Mouse (Mus musculus) liver, adult (tissue): ENCODE measurements at regions not wholly inside any gene's neighbourhood (a gene's known extent, or its start where the extent isn't known, plus 50 kb on each side); places are given as distances from the start of the nearest gene placed in this dataset.

Experiments
- GATA4 ChIP-seq: IDR thresholded peaks from 2 replicates; pipeline ENCODE4 v1.6.1; 2014; ENCODE audit warnings: mild to moderate bottlenecking, low read length; ENCODE audit not compliant: insufficient replicate concordance

- peak; percentile 89; the same call in 1 of the 2 replicates for TF ChIP-seq GATA4
Measured at GRCm38 (mm10) chr16:30827901-30828608, 228.5 kb downstream of the Fam43a start.

DNA sequence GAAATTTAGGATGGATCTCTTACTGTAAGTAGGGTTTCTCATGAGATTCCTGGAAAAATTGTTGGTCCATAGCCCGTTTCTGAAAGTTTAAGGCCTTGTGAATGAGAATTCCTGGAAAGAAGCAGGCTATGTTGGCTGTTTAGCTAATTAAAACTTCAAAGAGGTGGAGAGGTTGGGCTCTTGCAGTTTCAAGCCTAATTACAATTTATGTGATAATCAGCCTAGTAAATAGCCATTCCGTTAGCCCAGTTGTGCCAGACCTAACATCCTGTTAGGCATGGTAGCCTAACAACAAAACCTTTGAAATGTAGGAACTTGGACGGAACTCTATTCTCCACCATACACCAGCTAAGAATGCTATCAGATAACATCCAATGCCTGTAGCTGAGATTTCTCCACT is 235.0 kb downstream of the Fam43a start:
- TF ChIP-seq GATA4: no peak

- no peak for TF ChIP-seq GATA4
Measured at GRCm38 (mm10) chr16:30835678-30836077, 236.2 kb downstream of the Fam43a start.

DNA sequence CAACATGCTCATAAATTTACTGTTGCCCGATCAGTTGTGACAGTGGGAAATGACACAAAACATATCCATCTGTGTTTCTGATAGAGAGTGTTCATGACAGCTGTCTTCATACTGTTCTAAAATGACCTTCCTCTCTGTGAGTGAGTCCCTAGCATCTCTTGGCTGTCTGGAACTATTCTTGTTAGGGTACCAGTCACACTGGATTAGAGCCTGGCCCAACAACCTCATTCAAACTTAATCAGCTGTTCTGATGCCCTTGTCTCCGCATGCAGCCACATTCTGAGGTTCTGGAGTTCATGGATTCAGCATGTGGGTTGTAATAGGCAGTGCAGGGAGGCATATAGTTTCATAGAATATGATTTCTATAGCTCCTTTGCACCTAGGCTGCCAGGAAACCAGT is 238.4 kb downstream of the Xxylt1 start:
- no peak for TF ChIP-seq GATA4

GRCm38 (mm10) chr16:30852595-30852994 is 228.6 kb downstream of the Xxylt1 start:
- TF ChIP-seq GATA4: no peak

DNA sequence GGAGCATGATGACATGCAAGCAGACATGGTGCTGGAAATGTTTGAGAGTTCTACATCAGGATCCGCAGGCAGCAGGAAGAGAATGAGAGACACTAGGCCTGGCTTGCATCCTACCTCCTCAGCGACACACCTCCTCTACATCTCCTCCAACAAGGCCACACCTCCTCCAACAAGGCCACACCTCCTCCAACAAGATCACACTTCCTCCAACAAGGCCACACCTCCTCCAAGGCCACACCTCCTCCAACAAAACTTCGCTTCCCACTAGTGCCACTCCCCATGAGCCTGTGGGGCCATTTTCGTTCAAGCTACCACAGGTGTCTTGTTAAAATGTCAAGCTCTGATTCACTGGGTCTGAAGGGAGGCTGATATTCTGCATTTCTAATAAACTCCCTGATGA is 226.5 kb downstream of the Xxylt1 start:
- no peak for TF ChIP-seq GATA4

GRCm38 (mm10) chr16:30857656-30858055 is 223.6 kb downstream of the Xxylt1 start:
- TF ChIP-seq GATA4: no peak

DNA sequence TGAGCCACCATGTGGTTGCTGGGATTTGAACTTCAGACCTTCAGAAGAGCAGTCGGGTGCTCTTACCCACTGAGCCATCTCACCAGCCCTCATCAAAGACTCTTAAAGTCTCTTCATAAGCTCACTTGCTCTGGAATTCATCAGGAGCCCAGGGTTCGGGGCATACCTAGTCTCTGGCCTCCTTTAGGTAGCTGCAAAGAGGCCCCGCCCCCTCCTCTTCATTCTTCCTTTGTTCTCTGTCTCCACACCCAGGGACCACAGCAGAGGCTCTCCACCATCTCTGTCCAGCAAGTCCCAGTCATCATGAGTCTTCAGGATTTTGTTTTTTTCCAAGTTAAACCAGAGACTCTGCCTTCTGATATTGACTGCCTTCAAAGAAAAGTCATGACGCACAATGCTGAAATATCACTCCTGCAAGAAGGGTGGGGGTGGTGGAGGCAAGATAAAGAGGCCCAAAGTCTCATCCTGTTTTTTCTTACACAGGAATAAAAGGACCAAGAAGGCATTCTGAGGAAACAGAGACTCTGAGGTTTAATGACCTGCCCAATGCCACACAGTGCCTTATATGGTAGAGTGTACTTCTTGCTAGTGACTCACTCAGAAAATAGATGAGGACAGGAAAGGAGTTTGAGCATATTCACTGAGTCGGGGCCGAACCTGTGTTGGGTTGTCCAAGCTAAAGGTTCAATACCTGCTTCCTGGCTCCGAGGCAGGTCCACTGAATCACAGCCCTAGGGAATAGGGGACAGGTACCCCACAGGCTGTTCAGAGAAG is 211.9 kb downstream of the Xxylt1 start:
- TF ChIP-seq GATA4: no peak; the same call in 1 of the 2 replicates

GRCm38 (mm10) chr16:30870110-30870509 is 211.1 kb downstream of the Xxylt1 start:
- TF ChIP-seq GATA4: peak; percentile 29; the same call in 1 of the 2 replicates

DNA sequence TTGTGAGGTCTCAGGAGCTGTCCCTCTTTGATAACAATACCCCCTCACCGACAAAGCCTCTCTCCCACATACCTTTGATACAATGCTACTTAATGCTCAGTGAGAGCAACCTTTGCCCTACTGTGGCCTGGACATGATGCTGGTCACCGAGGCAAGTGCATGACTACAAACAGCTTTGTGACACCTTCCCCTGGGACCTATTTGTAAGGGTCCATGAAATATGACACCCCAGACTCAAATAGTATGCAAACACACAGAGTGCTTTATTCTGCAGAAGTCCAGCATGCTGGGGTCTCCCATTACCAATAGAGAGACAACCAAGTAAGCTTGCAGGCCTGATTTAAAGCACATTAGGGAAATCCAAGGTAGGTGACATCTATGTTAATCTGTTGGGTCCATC is 210.6 kb downstream of the Xxylt1 start:
- no peak for TF ChIP-seq GATA4

- no peak for TF ChIP-seq GATA4
Measured at GRCm38 (mm10) chr16:30872147-30872546, 209.1 kb downstream of the Xxylt1 start.

GRCm38 (mm10) chr16:30873493-30874211 is 207.6 kb downstream of the Xxylt1 start:
- no peak for TF ChIP-seq GATA4

DNA sequence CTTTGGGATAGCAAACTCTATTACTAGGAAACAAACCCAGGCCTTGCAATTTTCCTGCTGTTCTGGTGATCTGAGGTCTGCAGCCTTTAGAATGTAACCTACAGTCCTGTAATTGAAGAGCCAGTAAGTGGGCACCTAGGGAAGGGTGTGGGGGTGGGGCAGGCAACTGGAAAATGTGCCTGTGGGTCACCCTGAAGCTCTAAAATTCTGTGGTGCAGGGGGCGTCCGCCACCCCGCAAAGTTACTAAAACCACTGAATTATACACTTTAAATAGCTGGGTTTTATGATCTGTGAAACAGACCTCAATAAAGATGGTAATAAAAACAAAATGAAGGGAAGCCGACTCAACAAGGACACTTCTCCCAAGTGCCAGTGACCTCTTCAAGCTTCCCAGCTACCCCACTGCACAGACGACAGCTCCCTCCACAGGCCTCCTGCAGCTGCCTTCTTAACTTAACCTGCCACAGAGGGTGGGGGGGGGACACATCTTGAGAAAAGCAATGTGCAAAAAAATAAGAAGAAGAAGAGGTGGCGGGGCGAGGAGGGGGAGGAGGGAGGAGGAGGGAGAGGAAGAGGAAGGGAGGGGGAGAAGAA is 205.9 kb downstream of the Xxylt1 start:
- no peak for TF ChIP-seq GATA4

- no peak for TF ChIP-seq GATA4
Measured at GRCm38 (mm10) chr16:30878821-30879220, 202.4 kb downstream of the Xxylt1 start.

- TF ChIP-seq GATA4: no peak
Measured at GRCm38 (mm10) chr16:30879878-30880277, 201.4 kb downstream of the Xxylt1 start.

- TF ChIP-seq GATA4: no peak
Measured at GRCm38 (mm10) chr16:30880682-30881081, 200.6 kb downstream of the Xxylt1 start.

DNA sequence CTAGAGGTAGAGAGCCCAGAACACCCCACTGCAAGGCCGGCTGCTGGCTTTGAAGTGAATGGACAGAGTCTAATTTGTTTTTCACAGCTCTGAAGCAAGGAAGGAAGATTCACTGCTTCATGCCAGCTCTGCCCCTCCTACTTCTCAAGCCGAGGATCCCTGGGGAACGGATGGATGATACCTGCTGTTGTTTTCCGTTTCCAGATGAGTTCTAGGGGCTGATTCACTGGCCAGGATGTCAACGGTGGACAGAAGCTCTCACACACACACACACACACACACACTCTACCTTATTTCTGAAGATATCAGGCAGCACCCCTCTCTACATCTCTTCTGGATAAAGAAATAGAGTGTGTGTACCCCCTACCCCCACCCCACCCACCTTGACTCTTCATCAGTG is 200.0 kb downstream of the Xxylt1 start:
- no peak for TF ChIP-seq GATA4
